Mouse (Mus musculus) hindbrain, embryonic 14.5 days (tissue): ENCODE results near the gene Kifap3. TPM values are rescaled to one million over a fixed set of nuclear protein-coding genes. Genes with fewer than 3 reads are reported as not detected.

ENCODE experiments used
- ATAC-seq: fragments of 200-750 bp; cut with Nextera tagmentation; 2 replicates; pipeline ENCODE4 v1.8.0; 2017; ENCODE audit warnings: moderate number of reproducible peaks, mild to moderate bottlenecking, moderate TSS enrichment, moderate library complexity; ENCODE audit not compliant: low FRiP score
- DNase-seq: peaks from one replicate; pipeline ENCODE4 v3.0.0-alpha.2; 2015; ENCODE audit warnings: low spot score
- H3K27ac ChIP-seq: fragments of 300-500 bp; sonication (generic); 2 replicates; pipeline ENCODE4 v1.5.1; 2014; ENCODE audit warnings: mild to moderate bottlenecking, moderate library complexity
- H3K27me3 ChIP-seq: fragments of 300-500 bp; sonication (generic); 2 replicates; pipeline ENCODE4 v1.6.1; 2014; ENCODE audit warnings: mild to moderate bottlenecking, low read length, mixed read lengths; ENCODE audit not compliant: control insufficient read depth, insufficient read depth
- H3K36me3 ChIP-seq: fragments of 300-500 bp; sonication (generic); replicated peaks from 2 replicates; pipeline ENCODE4 v1.6.1; 2014; ENCODE audit not compliant: control insufficient read depth, insufficient read depth
- H3K4me1 ChIP-seq: fragments of 300-500 bp; sonication (generic); replicated peaks from 2 replicates; pipeline ENCODE4 v1.6.1; 2014; ENCODE audit warnings: antibody characterized with exemption, low read length, mixed read lengths; ENCODE audit not compliant: control insufficient read depth, insufficient read depth
- H3K4me2 ChIP-seq: fragments of 300-500 bp; sonication (generic); replicated peaks from 2 replicates; pipeline ENCODE4 v1.6.1; 2014; ENCODE audit warnings: mild to moderate bottlenecking, moderate library complexity
- H3K4me3 ChIP-seq: fragments of 300-500 bp; sonication (generic); replicated peaks from 2 replicates; pipeline ENCODE4 v1.5.1; 2014; ENCODE audit warnings: mild to moderate bottlenecking, low read length
- H3K9ac ChIP-seq: fragments of 300-500 bp; sonication (generic); 2 replicates; pipeline ENCODE4 v1.6.1; 2014
- H3K9me3 ChIP-seq: fragments of 300-500 bp; sonication (generic); 2 replicates; pipeline ENCODE4 v1.6.1; 2016; ENCODE audit warnings: low read length; ENCODE audit not compliant: control insufficient read depth
- WGBS: fragments of 180-500 bp; shearing (Covaris S2); extraction: QIAGEN DNeasy Blood & Tissue Kit; methylation state at CpG from one replicate; pipeline ENCODE4 v1.1.7; 2014; 5-methylcytosine and 5-hydroxymethylcytosine counted together
- polyA plus RNA-seq: library from polyadenylated mRNA; unstranded; fragments of >200 nt; fragmentation: Nextera tagmentation; extraction: Ambion mirVana; gene quantifications from 2 replicates; pipeline ENCODE4 v1.2.1, GENCODE M21; 2014

Gene Kifap3
- polyA plus RNA-seq, 1 experiment from 2014 or later: 150 TPM

DNA sequence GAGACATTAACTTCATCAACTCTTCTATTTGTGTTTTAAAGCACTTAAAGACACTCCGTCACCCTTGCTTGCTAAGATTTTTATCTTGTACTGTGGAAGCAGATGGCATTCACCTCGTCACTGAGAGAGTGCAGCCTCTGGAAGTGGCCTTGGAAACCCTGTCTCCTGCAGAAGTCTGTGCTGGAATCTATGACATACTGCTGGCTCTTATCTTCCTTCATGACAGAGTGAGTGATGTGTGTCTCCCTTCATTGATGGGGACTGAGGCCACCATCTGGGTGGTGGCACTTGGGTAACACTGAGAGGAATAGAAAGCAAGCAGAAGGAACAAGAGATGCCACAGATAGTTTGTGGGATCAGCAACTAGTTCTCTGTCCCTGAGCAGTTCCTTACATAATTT, 155.2 kb downstream of the Kifap3 start:
- no peak overlapping the region for H3K4me2 ChIP-seq
- 96% methylated on average over 2 of the region's 2 CpGs for WGBS
- peaks cover 9% of the 10 kb centered on the region; the same call in 1 of the 2 replicates for H3K4me1 ChIP-seq
- no peak for DNase-seq
- no peak overlapping the region for H3K9ac ChIP-seq
- no peaks in the 10 kb centered on the region for H3K27me3 ChIP-seq
- no peak overlapping the region for H3K4me3 ChIP-seq
- no peaks in the 10 kb centered on the region for H3K9me3 ChIP-seq
- ATAC-seq: no peak
- H3K36me3 ChIP-seq: peaks cover 59% of the 10 kb centered on the region
- H3K27ac ChIP-seq: no peak overlapping the region

DNA sequence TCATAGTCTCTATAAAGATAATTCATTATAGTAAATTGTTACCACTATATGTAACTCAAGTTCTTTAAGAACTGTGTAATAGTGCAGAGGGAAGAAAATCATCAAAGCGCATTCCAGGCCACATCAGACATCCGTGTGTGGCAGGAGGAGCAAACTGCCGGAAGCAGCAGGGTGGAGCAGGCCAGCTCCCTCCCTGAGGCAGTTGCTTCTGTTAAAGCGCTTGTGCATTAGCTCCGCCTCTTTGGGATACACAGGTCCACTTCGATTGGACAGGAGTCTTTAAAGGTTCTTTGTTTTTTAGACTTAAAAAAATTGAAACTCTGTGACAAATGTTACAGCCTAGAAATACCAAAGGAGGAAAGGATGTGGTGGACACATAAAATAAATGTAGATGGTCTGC, 162.7 kb downstream of the Kifap3 start:
- Histone ChIP-seq H3K9ac (no peak overlapping the region), H3K9me3 (no peaks in the 10 kb centered on the region), H3K27ac (no peak overlapping the region), H3K36me3 (peaks cover 96% of the 10 kb centered on the region), H3K27me3 (no peaks in the 10 kb centered on the region), H3K4me1 (no peaks in the 10 kb centered on the region), H3K4me2 (no peak overlapping the region), H3K4me3 (no peak overlapping the region)
- WGBS: 75% methylated on average over 6 of the region's 6 CpGs
- DNase-seq (no peak), ATAC-seq (no peak)

DNA sequence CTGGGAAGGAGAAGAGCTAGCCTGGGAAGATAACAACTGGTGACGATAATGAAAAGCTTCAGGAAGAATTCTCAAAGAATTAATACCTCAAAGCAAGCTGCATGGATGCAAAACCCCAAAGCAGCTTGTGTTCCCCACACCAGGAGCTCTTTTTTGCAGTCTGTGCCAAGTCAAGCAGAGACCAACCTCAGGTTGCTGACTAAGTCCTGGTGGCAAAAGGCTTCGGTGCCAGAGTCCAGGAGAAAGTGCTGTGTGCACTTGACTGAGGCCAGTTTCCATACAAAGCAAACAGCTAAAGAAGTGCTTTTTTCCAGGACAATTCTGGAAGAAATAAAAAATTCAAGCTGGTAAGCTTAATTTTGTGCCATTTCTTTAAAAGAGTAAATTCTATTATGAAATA, 174.0 kb downstream of the Kifap3 start:
- H3K36me3 ChIP-seq: peaks cover 84% of the 10 kb centered on the region
- ATAC-seq: no peak
- H3K4me3 ChIP-seq: no peak overlapping the region
- 96% methylated on average over 2 of the region's 2 CpGs for WGBS
- no peaks in the 10 kb centered on the region for H3K27me3 ChIP-seq
- H3K9me3 ChIP-seq: no peaks in the 10 kb centered on the region
- H3K9ac ChIP-seq: no peak overlapping the region
- no peak for DNase-seq
- no peak overlapping the region for H3K4me2 ChIP-seq
- H3K27ac ChIP-seq: no peak overlapping the region
- no peaks in the 10 kb centered on the region for H3K4me1 ChIP-seq

DNA sequence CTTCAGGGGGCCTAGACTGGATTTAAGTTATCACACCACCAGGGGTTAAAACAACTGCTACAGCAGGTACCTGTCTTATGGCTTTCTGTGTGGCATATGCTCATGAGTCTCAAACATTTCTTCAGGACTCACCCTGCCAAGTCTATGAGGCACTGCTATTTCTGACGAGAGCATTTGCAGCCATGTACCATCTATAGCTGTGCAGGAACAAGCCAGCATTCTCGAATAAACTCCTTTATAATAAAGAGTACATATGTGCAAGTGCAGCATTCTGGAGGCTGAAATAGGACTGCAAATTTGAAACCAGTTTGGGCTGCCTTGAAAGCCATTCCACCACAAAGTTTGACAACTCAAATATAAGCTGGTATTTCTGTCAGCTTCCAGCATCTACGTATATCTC, 178.7 kb downstream of the Kifap3 start:
- 95% methylated on average over 3 of the region's 3 CpGs for WGBS

DNA sequence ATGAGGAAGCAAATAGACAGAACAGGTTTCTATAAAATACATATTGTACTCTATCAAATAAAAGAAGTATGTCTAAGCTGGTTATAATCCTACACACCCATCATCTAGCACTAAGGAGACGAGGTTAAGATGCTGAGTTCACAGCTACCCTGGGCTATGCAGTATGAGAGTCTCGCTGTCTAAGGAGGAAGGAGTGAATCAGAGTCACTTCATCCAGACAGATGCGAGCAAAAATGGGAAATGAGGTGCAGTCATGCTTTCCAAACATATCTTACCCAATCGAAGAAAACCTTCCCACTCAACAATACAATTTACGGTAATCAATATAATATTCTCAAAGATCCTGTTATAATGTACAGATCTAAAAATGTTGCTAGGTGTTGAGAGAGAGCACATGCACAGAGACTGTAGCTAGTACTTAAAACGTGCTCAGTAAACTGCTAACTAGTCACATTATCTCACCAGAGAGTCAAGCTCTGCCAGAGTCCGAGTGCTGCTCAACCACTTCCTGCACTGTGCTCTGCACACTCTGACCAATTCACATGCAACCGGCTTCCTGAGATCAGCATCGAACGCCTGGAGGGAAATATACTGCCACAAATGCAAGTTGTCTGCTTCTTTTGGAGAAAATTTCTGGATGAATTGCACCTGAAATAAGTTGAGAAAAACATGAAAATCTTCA, 184.8 kb downstream of the Kifap3 start:
- H3K27me3 ChIP-seq: no peaks in the 10 kb centered on the region
- H3K9me3 ChIP-seq: no peaks in the 10 kb centered on the region
- DNase-seq: no peak
- H3K27ac ChIP-seq: no peak overlapping the region
- no peak overlapping the region for H3K4me3 ChIP-seq
- H3K36me3 ChIP-seq: peaks cover 17% of the 10 kb centered on the region
- ATAC-seq: no peak
- no peak overlapping the region for H3K4me2 ChIP-seq
- no peak overlapping the region for H3K9ac ChIP-seq
- 94% methylated on average over 10 of the region's 10 CpGs for WGBS
- H3K4me1 ChIP-seq: no peaks in the 10 kb centered on the region

More for the DNA sequence above, 178.7 kb downstream of the Kifap3 start:
- Histone ChIP-seq H3K4me3 (no peak overlapping the region), H3K27me3 (no peaks in the 10 kb centered on the region), H3K4me1 (no peaks in the 10 kb centered on the region), H3K36me3 (peaks cover 47% of the 10 kb centered on the region), H3K9ac (no peak overlapping the region), H3K27ac (no peak overlapping the region), H3K9me3 (no peaks in the 10 kb centered on the region), H3K4me2 (no peak overlapping the region)
- ATAC-seq (no peak), DNase-seq (no peak)

Other genes starting within 250 kb of the Kifap3 start
- not detected in 2 replicates for gene Mettl11b, start 54.4 kb upstream of the Kifap3 start, polyA plus RNA-seq
- 16.6 and 19.1 TPM in 2 replicates for gene Scyl3, start 149.5 kb downstream of the Kifap3 start, polyA plus RNA-seq
- 5.5 and 5.7 TPM in 2 replicates for gene BC055324, start 215.2 kb downstream of the Kifap3 start, polyA plus RNA-seq
- gene Mettl18, start 215.3 kb downstream of the Kifap3 start, polyA plus RNA-seq: 8.2 and 9.1 TPM in 2 replicates